Mouse (Mus musculus) erythroblast, embryonic 14.5 days (primary cell): Measurements from ENCODE around the gene Miga2.

ENCODE experiments used
- GATA1 ChIP-seq: IDR thresholded peaks from 2 replicates; pipeline ENCODE4 v1.6.1; 2012; ENCODE audit warnings: low read length, inconsistent platforms, mixed read lengths
- TAL1 ChIP-seq: IDR thresholded peaks from 3 replicates; pipeline ENCODE4 v1.6.1; 2012; ENCODE audit warnings: low read length, inconsistent platforms, mixed read lengths

GRCm38 (mm10) chr2:30414101-30414500, 50.1 kb downstream of the Miga2 start:
- TF ChIP-seq GATA1: no peak
- TF ChIP-seq TAL1: no peak
